In the genomic region with DNA sequence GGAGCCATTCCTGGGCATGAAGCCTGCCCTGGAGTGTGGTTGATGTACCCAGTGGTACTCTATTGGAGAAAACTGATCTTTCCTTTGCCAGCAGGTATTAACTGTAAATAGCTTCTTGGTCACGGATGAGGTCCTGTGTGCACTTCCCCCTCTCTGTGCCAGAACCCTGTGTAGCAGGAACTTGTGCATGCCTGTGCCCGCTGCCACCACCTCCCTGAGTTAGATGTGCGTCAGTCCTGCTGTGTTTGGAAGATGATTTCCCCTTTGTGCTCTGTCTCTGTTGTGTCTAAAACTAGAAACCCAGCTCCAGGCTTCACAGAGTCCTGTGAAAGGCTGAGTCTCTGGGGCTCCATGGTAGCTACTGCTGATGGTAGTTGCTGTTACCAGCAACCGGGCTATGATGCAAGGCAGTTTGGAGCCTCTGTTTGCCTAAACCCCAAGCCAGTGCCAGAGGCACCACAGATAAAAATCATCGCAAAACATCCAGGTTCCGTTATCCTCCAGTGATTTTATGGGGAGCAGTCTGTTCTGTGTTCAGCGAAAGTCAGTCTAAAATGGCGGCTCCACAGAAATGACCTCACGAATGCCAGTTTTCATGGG, we compare ENCODE assay signal across 13 mouse cellular contexts. TPM values are rescaled to one million over a fixed set of nuclear protein-coding genes. Genes with fewer than 3 reads are reported as not detected.
DNase-seq lines count a peak whose midpoint lies in the region; ATAC-seq and TF ChIP-seq lines count a peak whose summit lies in the region.
"Had no signal": no experiment of that assay in that cellular context is flagged by ENCODE, and none has a peak within 500 bp of the region (broad histone marks: within the 10 kb centered on the region; RNA-seq: fewer than 3 reads in every experiment).

No protein-coding gene starts in this region.

- no peaks in the 10 kb centered on the region for H3K36me3 ChIP-seq in hindbrain, embryonic 12.5 days
- H3K36me3 ChIP-seq: embryonic facial prominence, embryonic 12.5 days had no signal

- H3K27ac ChIP-seq in hindbrain, embryonic 12.5 days: peak overlapping the region; percentile 99
- no peak overlapping the region for H3K27ac ChIP-seq in gastrocnemius, adult 2 months
- H3K27ac ChIP-seq: embryonic facial prominence, embryonic 12.5 days had no signal

- no peaks in the 10 kb centered on the region for H3K27me3 ChIP-seq in hindbrain, embryonic 12.5 days
- H3K27me3 ChIP-seq: embryonic facial prominence, embryonic 12.5 days had no signal

- no peak overlapping the region for H3K4me2 ChIP-seq in hindbrain, embryonic 12.5 days (replicated peaks)
- H3K4me2 ChIP-seq: embryonic facial prominence, embryonic 12.5 days; heart, embryonic 11.5 days had no signal

- no peak for ATAC-seq in hindbrain, embryonic 12.5 days (ENCODE audit: low FRiP score)
- ATAC-seq in megakaryocyte, adult 5-6 weeks (ENCODE audit: poor library complexity, severe bottlenecking): peak; percentile 43; the same call in 1 of the 2 replicates

- H3K4me1 ChIP-seq in hindbrain, embryonic 12.5 days: peaks cover 63% of the 10 kb centered on the region

- H3K9me3 ChIP-seq in hindbrain, embryonic 12.5 days (replicated peaks): no peaks in the 10 kb centered on the region
- H3K9me3 ChIP-seq: embryonic facial prominence, embryonic 12.5 days had no signal

- no peak overlapping the region for H3K4me3 ChIP-seq in hindbrain, embryonic 12.5 days
- H3K4me3 ChIP-seq in gastrocnemius, adult 2 months: no peak overlapping the region
- H3K4me3 ChIP-seq: embryonic facial prominence, embryonic 12.5 days had no signal

- TF ChIP-seq CTCF in brain, embryonic 14.5 days (IDR thresholded peaks at IDR 0.05; ENCODE audit: borderline replicate concordance, extremely low read depth, insufficient read depth, insufficient read length): no peak
- no peak for TF ChIP-seq CTCF in gastrocnemius, adult 2 months (IDR thresholded peaks at IDR 0.05)

- no peak for TF ChIP-seq POLR2A in brain, embryonic 14.5 days (IDR thresholded peaks at IDR 0.05; ENCODE audit: borderline replicate concordance, extremely low read depth, insufficient read depth, insufficient read length, poor library complexity, severe bottlenecking)

- H3K9ac ChIP-seq in hindbrain, embryonic 12.5 days: no peak overlapping the region; the same call in 1 of the 2 replicates
- H3K9ac ChIP-seq: embryonic facial prominence, embryonic 12.5 days had no signal

- WGBS in hindbrain, embryonic 12.5 days: 83% methylated on average over 9 of the region's 9 CpGs

- intact Hi-C loops in gastrocnemius, adult 2 months (cut with DNase I): no loop called here

- peak; percentile 31 to 47 for DNase-seq in B cell, adult 2 months
- DNase-seq in brain, embryonic 14.5 days (ENCODE audit: low read depth): peak; percentile 41
- DNase-seq in frontal cortex, postnatal 25 days (ENCODE audit: low spot score in 2 of 2): no peak
- no peak for DNase-seq in heart, postnatal 4 days
- no peak for DNase-seq in gastrocnemius, adult 2 months
- DNase-seq: adrenal gland, postnatal 36 days; thymus, postnatal 36 days had no signal

RNA-seq across cellular contexts. Expression of a gene that starts 19.6 kb away (rescaled TPM):
- polyA plus RNA-seq in brain, embryonic 14.5 days (2012; rRNA removed): 11,216 and 14,471 TPM in 2 replicates
- 9,547 and 9,692 TPM in 2 replicates for polyA plus RNA-seq in hindbrain, embryonic 12.5 days (2016; fragmentation: Nextera tagmentation; extraction: Ambion mirVana)
- 118 and 120 TPM in 2 replicates for total RNA-seq in megakaryocyte, adult 5-6 weeks (2015)
- total RNA-seq in megakaryocyte, adult 5-6 weeks (2017): 64.2 and 66.5 TPM in 2 replicates
- 100 to 1,000 TPM; 435 TPM for total RNA-seq in heart, postnatal 4 days (2021)
- total RNA-seq in gastrocnemius, adult 2 months (2021): 10 to 100 TPM; 17.1 to 43.2 TPM

RNA-seq across cellular contexts. Expression of a gene that starts 19.8 kb away (rescaled TPM):
- polyA plus RNA-seq in brain, embryonic 14.5 days (2012; rRNA removed): 136 and 183 TPM in 2 replicates
- polyA plus RNA-seq in hindbrain, embryonic 12.5 days (2016; fragmentation: Nextera tagmentation; extraction: Ambion mirVana): not detected in 2 replicates
- total RNA-seq in megakaryocyte, adult 5-6 weeks (2015): 0.25 and 0.64 TPM in 2 replicates
- total RNA-seq in megakaryocyte, adult 5-6 weeks (2017): not detected in 2 replicates
- not detected for total RNA-seq in heart, postnatal 4 days (2021)
- not detected for total RNA-seq in gastrocnemius, adult 2 months (2021)
- total RNA-seq: adrenal gland, postnatal 36 days; layer of hippocampus, adult 18-20 months had no signal
- polyA plus RNA-seq: embryonic facial prominence, embryonic 12.5 days; heart, embryonic 11.5 days; liver, embryonic 16.5 days had no signal

RNA-seq across cellular contexts. Expression of a gene that starts 38.8 kb away (rescaled TPM):
- polyA plus RNA-seq in brain, embryonic 14.5 days (2012; rRNA removed): 2,160 and 2,864 TPM in 2 replicates
- polyA plus RNA-seq in hindbrain, embryonic 12.5 days (2016; fragmentation: Nextera tagmentation; extraction: Ambion mirVana): 1,219 and 1,243 TPM in 2 replicates
- 2,048 and 2,084 TPM in 2 replicates for total RNA-seq in megakaryocyte, adult 5-6 weeks (2015)
- 628 and 646 TPM in 2 replicates for total RNA-seq in megakaryocyte, adult 5-6 weeks (2017)
- 100 to 1,000 TPM; 873 to 889 TPM for total RNA-seq in heart, postnatal 4 days (2021)
- total RNA-seq in gastrocnemius, adult 2 months (2021): 10 to 100 TPM; 15.8 to 33.9 TPM

RNA-seq across cellular contexts. Expression of a gene that starts 55.1 kb away (rescaled TPM):
- 106 and 176 TPM in 2 replicates for polyA plus RNA-seq in brain, embryonic 14.5 days (2012; rRNA removed)
- polyA plus RNA-seq in hindbrain, embryonic 12.5 days (2016; fragmentation: Nextera tagmentation; extraction: Ambion mirVana): 38.4 and 39.2 TPM in 2 replicates
- total RNA-seq in megakaryocyte, adult 5-6 weeks (2015): 10.7 and 11.1 TPM in 2 replicates
- 11.1 and 28.8 TPM in 2 replicates for total RNA-seq in megakaryocyte, adult 5-6 weeks (2017)
- total RNA-seq in heart, postnatal 4 days (2021): 10 to 100 TPM; 14.1 to 15.9 TPM
- 1 to 10 TPM; 5.2 to 6.9 TPM for total RNA-seq in gastrocnemius, adult 2 months (2021)

RNA-seq across cellular contexts. Expression of a gene that starts 56.6 kb away (rescaled TPM):
- 62.6 and 100 TPM in 2 replicates for polyA plus RNA-seq in brain, embryonic 14.5 days (2012; rRNA removed)
- 59.6 and 72.4 TPM in 2 replicates for polyA plus RNA-seq in hindbrain, embryonic 12.5 days (2016; fragmentation: Nextera tagmentation; extraction: Ambion mirVana)
- 232 and 270 TPM in 2 replicates for total RNA-seq in megakaryocyte, adult 5-6 weeks (2015)
- 124 and 128 TPM in 2 replicates for total RNA-seq in megakaryocyte, adult 5-6 weeks (2017)
- 100 to 1,000 TPM; 200 to 203 TPM for total RNA-seq in heart, postnatal 4 days (2021)
- 1 to 10 TPM; 7.1 to 7.7 TPM for total RNA-seq in gastrocnemius, adult 2 months (2021)

Comparison
In these comparisons a context has a peak if more than half of its experiments do, and no peak if none do; other contexts are left out.
1. DNase-seq: peak in B cell, adult 2 months (2 of 2) and brain, embryonic 14.5 days (single experiment); none in frontal cortex, postnatal 25 days (0 of 2), heart, postnatal 4 days (single experiment) and gastrocnemius, adult 2 months (single experiment).
2. RNA of a gene that starts 38.8 kb away (total RNA-seq): 628 to 2,084 TPM in megakaryocyte, adult 5-6 weeks and 873 to 889 TPM in heart, postnatal 4 days; 15.8 to 33.9 TPM in gastrocnemius, adult 2 months; every median in the first group is over 10 times any median in the second.